Mouse (Mus musculus): ENCODE results near the gene Ttll9.

Ttll9 gene

GRCm38 (mm10) chr2:152942898-152943515 is 19.3 kb upstream of the Ttll9 start:
- DNase-seq, result peak; percentile 38

GRCm38 (mm10) chr2:152943568-152943967 is 18.7 kb upstream of the Ttll9 start:
- DNase-seq, result no peak

- no peak for DNase-seq
Observed at GRCm38 (mm10) chr2:152944013-152944412, 18.3 kb upstream of the Ttll9 start.

GRCm38 (mm10) chr2:152947098-152947497 is 15.2 kb upstream of the Ttll9 start:
- no peak for DNase-seq

- no peak for DNase-seq
Observed at GRCm38 (mm10) chr2:152948438-152949020, 13.8 kb upstream of the Ttll9 start.

- no peak for DNase-seq
Observed at GRCm38 (mm10) chr2:152950358-152951064, 11.8 kb upstream of the Ttll9 start.

- peak; percentile 70 for DNase-seq
Observed at GRCm38 (mm10) chr2:152951065-152951849, 11.0 kb upstream of the Ttll9 start, which contains the start of gene Dusp15. Dusp15 (minus strand) TSS chr2:152951698.

GRCm38 (mm10) chr2:152951850-152952720 is 10.2 kb upstream of the Ttll9 start:
- DNase-seq, result no peak

GRCm38 (mm10) chr2:152958116-152958515 is 4.2 kb upstream of the Ttll9 start:
- no peak for DNase-seq

GRCm38 (mm10) chr2:152965555-152965954 is 3.3 kb downstream of the Ttll9 start:
- no peak for DNase-seq

- no peak for DNase-seq
Observed at GRCm38 (mm10) chr2:152976991-152977390, 14.7 kb downstream of the Ttll9 start.

- DNase-seq, result no peak
Observed at GRCm38 (mm10) chr2:152985582-152985981, 23.3 kb downstream of the Ttll9 start.

GRCm38 (mm10) chr2:152991529-152991928 is 29.2 kb downstream of the Ttll9 start:
- no peak for DNase-seq

- no peak for DNase-seq
Observed at GRCm38 (mm10) chr2:152997046-152997445, 34.8 kb downstream of the Ttll9 start.

- DNase-seq, result peak; percentile 47
Observed at GRCm38 (mm10) chr2:153002492-153003248, 40.4 kb downstream of the Ttll9 start.

- DNase-seq, result no peak
Observed at GRCm38 (mm10) chr2:153003681-153004338, 41.5 kb downstream of the Ttll9 start.

- no peak for DNase-seq
Observed at GRCm38 (mm10) chr2:153005981-153006380, 43.7 kb downstream of the Ttll9 start.

GRCm38 (mm10) chr2:153009192-153009973 is 47.1 kb downstream of the Ttll9 start:
- DNase-seq, result no peak

GRCm38 (mm10) chr2:153013724-153014515 is 51.6 kb downstream of the Ttll9 start:
- no peak for DNase-seq

All from thymus, postnatal 4 days (tissue).